Mouse (Mus musculus) right cerebral cortex, postnatal 25 days (tissue): Measurements from ENCODE around the gene Enpep.

Source experiments
- DNase-seq: peaks from one replicate; pipeline ENCODE4 v3.0.0; 2022

Gene Enpep

GRCm38 (mm10) chr3:129332586-129332985 lies at the start of gene Enpep:
TSS of gene Enpep (minus strand) at chr3:129332720.
- DNase-seq: no peak

GRCm38 (mm10) chr3:129379109-129379508 lies 46.6 kb upstream of the Enpep start:
- DNase-seq: no peak

- no peak for DNase-seq
Observed at GRCm38 (mm10) chr3:129375087-129375486, 42.6 kb upstream of the Enpep start.

- DNase-seq: no peak
Observed at GRCm38 (mm10) chr3:129373108-129373507, 40.6 kb upstream of the Enpep start.

- DNase-seq: no peak
Observed at GRCm38 (mm10) chr3:129369491-129369890, 37.0 kb upstream of the Enpep start.

GRCm38 (mm10) chr3:129365919-129366318 lies 33.4 kb upstream of the Enpep start:
- no peak for DNase-seq

GRCm38 (mm10) chr3:129364818-129365390 lies 32.4 kb upstream of the Enpep start:
- DNase-seq: no peak

- no peak for DNase-seq
Observed at GRCm38 (mm10) chr3:129363426-129363825, 30.9 kb upstream of the Enpep start.

- no peak for DNase-seq
Observed at GRCm38 (mm10) chr3:129358115-129358514, 25.6 kb upstream of the Enpep start.

GRCm38 (mm10) chr3:129353901-129354300 lies 21.4 kb upstream of the Enpep start:
- DNase-seq: no peak

- DNase-seq: no peak
Observed at GRCm38 (mm10) chr3:129351320-129351877, 18.9 kb upstream of the Enpep start.

- DNase-seq: no peak
Observed at GRCm38 (mm10) chr3:129347277-129347676, 14.8 kb upstream of the Enpep start.

- no peak for DNase-seq
Observed at GRCm38 (mm10) chr3:129342767-129343166, 10.2 kb upstream of the Enpep start.

- DNase-seq: no peak
Observed at GRCm38 (mm10) chr3:129341066-129341465, 8.5 kb upstream of the Enpep start.

GRCm38 (mm10) chr3:129338296-129339091 lies 6.0 kb upstream of the Enpep start:
- no peak for DNase-seq

- no peak for DNase-seq
Observed at GRCm38 (mm10) chr3:129332142-129332541, 378 bp downstream of the Enpep start.

- no peak for DNase-seq
Observed at GRCm38 (mm10) chr3:129331427-129331826, 1.1 kb downstream of the Enpep start.

GRCm38 (mm10) chr3:129328056-129328455 lies 4.5 kb downstream of the Enpep start:
- no peak for DNase-seq

- no peak for DNase-seq
Observed at GRCm38 (mm10) chr3:129321585-129321984, 10.9 kb downstream of the Enpep start.

GRCm38 (mm10) chr3:129317032-129317729 lies 15.3 kb downstream of the Enpep start:
- DNase-seq: no peak

- DNase-seq: no peak
Observed at GRCm38 (mm10) chr3:129313671-129314415, 18.7 kb downstream of the Enpep start.

- no peak for DNase-seq
Observed at GRCm38 (mm10) chr3:129313221-129313620, 19.3 kb downstream of the Enpep start.

GRCm38 (mm10) chr3:129312511-129312910 lies 20.0 kb downstream of the Enpep start:
- no peak for DNase-seq
